Mouse (Mus musculus) stomach, postnatal 0 days (tissue): ENCODE results near the gene Trim47.

Experiments used
- CTCF ChIP-seq: IDR thresholded peaks from 2 replicates; pipeline ENCODE4 v1.5.1; 2016; ENCODE audit warnings: antibody characterized with exemption, low read depth, mild to moderate bottlenecking, moderate library complexity
- EP300 ChIP-seq: optimal IDR thresholded peaks from 2 replicates; pipeline ENCODE3; 2016; ENCODE audit warnings: antibody characterized with exemption

DNA sequence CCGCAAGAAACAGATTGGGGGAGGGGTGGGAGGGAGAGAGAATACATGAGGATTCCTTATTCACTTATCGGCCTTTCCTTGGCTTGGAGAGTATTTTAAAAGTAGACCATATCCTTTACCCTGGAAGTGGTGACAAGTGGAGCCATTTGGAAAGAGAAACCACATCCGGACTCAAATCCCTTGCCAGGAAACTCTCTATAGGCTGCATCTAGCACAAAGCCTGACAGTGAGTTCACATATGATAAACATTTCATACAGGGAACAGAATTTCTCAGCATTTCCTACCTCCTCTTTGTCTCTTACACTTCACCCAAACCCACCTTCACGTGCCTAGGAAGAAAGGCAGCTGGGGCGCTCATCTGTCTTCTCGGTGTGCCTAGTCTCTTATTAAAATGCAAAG lies 40.2 kb upstream of the Trim47 start:
- TF ChIP-seq EP300 (no peak), CTCF (no peak)
